Mouse (Mus musculus): ENCODE data around the gene Hmg20b. TPM values are rescaled to one million over a fixed set of nuclear protein-coding genes. Genes with fewer than 3 reads are reported as not detected.

Gene Hmg20b
- total and polyA plus RNA-seq, 3 experiments = 7.9 to 39.6 (median 18.7) TPM

DNA sequence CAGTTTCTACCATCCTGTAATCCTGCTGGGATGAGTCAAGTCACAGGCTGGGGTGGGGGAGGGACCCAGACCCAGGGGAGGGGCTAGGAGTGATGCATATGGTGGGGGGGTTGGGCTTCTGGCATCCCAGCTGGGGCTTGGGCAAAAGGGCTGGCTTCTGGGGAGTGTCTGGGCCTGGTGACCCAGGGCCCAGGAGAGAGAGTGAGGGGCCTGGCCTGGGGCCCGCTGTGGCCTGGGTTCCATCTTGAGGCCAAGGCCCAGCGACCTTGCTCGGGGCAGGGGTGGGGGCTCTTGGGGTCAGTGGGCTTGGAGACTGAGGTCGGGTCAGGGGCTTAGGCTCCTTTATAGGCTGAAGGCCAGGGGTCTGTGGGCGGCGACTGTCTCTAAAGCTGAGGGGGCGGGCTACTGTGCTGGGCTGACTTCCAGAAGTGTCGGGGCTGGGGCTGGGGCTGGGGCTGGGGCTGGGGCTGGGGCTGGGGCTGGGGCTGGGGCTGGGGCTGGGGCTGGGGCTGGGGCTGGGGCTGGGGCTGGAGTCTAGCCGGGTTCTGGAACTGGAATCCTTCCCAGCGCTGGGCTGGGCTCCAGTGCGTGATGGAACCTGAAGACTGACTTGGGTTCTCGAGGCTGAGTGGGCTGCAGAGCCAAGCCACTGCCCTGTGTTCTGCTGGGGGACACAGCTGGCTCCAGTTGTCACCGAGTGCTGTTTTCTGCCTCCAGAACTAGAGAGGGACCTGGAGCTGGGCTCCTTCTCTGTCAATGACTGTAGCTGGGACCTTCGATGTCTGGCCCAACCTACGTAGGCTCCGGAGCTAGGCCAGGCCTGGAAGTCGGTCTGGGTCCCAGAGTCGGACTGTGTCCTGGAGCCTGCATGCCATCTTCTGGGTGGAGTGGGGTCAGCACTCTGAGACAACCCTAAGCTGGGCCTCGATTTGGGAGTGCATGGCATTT is 14.6 kb downstream of the Hmg20b start:
- Histone ChIP-seq H3K4me3 (replicated peaks in 1 of 3; ENCODE audit: low read depth in 2 of 3, low read length in 2 of 3, poor library complexity in 1 of 3) (no peak overlapping the region), H3K27ac (ENCODE audit: insufficient read depth, low read depth) (no peak overlapping the region), H3K4me2 (ENCODE audit: insufficient read depth, low read depth, poor library complexity, severe bottlenecking) (no peak overlapping the region), H3K9ac (ENCODE audit: insufficient read depth, low read depth) (no peak overlapping the region), H3K4me1 (ENCODE audit: control insufficient read depth in 1 of 2, insufficient read depth in 2 of 2) (peaks cover 0 to 4% of the 10 kb centered on the region in 2 experiments; a peak in 2 of 4 replicates), H3K79me2 (replicated peaks; ENCODE audit: control insufficient read depth, extremely low read depth, insufficient read depth, poor library complexity, severe bottlenecking) (no peaks in the 10 kb centered on the region), H3K36me3 (replicated peaks in 1 of 2; ENCODE audit: control insufficient read depth in 1 of 2, insufficient read depth in 1 of 2, low read length in 1 of 2) (peaks cover 0 to 7% of the 10 kb centered on the region in 2 experiments), H3K27me3 (replicated peaks) (peaks cover 3% of the 10 kb centered on the region), H3K9me3 (replicated peaks; ENCODE audit: low read length) (no peaks in the 10 kb centered on the region)
- dilution Hi-C loops (cut with MboI; ENCODE audit: extremely low pct_ligation_motif_present, extremely low pct_unique_long_range_greater_than_20kb, low sequenced_read_pairs) = no loop called here
- in situ Hi-C loops (cut with MboI; ENCODE audit: low pct_ligation_motif_present, low pct_unique_long_range_greater_than_20kb, low sequenced_read_pairs) = no loop called here
- TF ChIP-seq IRF4 (IDR thresholded peaks at IDR 0.05; ENCODE audit: low read depth, low read length) (no peak), BHLHE40 (IDR thresholded peaks at IDR 0.05; ENCODE audit: low read depth, low read length) (no peak), CHD2 (IDR thresholded peaks at IDR 0.05; ENCODE audit: low read length) (no peak), MAFK (IDR thresholded peaks at IDR 0.05; ENCODE audit: insufficient replicate concordance, low read length) (no peak), MXI1 (IDR thresholded peaks at IDR 0.05; ENCODE audit: low read depth, low read length) (no peak)
- no peak for DNase-seq (ENCODE audit: extremely low read depth)

- Histone ChIP-seq H3K27ac (ENCODE audit: insufficient read depth, low read depth) (no peak overlapping the region), H3K9ac (ENCODE audit: insufficient read depth, low read depth) (no peak overlapping the region), H3K27me3 (replicated peaks) (peaks cover 3% of the 10 kb centered on the region), H3K4me1 (ENCODE audit: control insufficient read depth in 1 of 2, insufficient read depth in 2 of 2) (peaks cover 4 to 12% of the 10 kb centered on the region in 2 experiments), H3K79me2 (replicated peaks; ENCODE audit: control insufficient read depth, extremely low read depth, insufficient read depth, poor library complexity, severe bottlenecking) (no peaks in the 10 kb centered on the region), H3K4me3 (replicated peaks in 1 of 3; ENCODE audit: low read depth in 2 of 3, low read length in 2 of 3, poor library complexity in 1 of 3) (no peak overlapping the region), H3K9me3 (replicated peaks; ENCODE audit: low read length) (no peaks in the 10 kb centered on the region), H3K36me3 (replicated peaks in 1 of 2; ENCODE audit: control insufficient read depth in 1 of 2, insufficient read depth in 1 of 2, low read length in 1 of 2) (peaks cover 0 to 16% of the 10 kb centered on the region in 2 experiments), H3K4me2 (ENCODE audit: insufficient read depth, low read depth, poor library complexity, severe bottlenecking) (no peak overlapping the region)
- no peak for TF ChIP-seq ETS1 (conservative IDR thresholded peaks at IDR 0.05; ENCODE audit: low read depth, low read length)
- TF ChIP-seq RCOR1 (conservative IDR thresholded peaks at IDR 0.05; ENCODE audit: low read depth, low read length) = no peak
- no peak for TF ChIP-seq BHLHE40 (IDR thresholded peaks at IDR 0.05; ENCODE audit: low read depth, low read length)
- no peak for TF ChIP-seq MYC (IDR thresholded peaks at IDR 0.05; ENCODE audit: low read depth, low read length)
- no peak for TF ChIP-seq MEF2A (IDR thresholded peaks at IDR 0.05; ENCODE audit: borderline replicate concordance, low read depth, low read length)
- TF ChIP-seq TBP (conservative IDR thresholded peaks at IDR 0.05; ENCODE audit: low read depth, low read length) = no peak
- no peak for TF ChIP-seq USF1 (IDR thresholded peaks at IDR 0.05; ENCODE audit: low read depth, low read length)
- no peak for TF ChIP-seq NELFE (IDR thresholded peaks at IDR 0.05; ENCODE audit: low read depth, low read length)
- TF ChIP-seq E2F4 (IDR thresholded peaks at IDR 0.05; ENCODE audit: insufficient replicate concordance, low read depth, low read length) = no peak
- no peak for TF ChIP-seq SIN3A (IDR thresholded peaks at IDR 0.05; ENCODE audit: low read length)
- no peak for TF ChIP-seq POLR2AphosphoS2 (IDR thresholded peaks at IDR 0.05; ENCODE audit: low read depth, low read length)
- TF ChIP-seq TCF12 (IDR thresholded peaks at IDR 0.05; ENCODE audit: low read depth, low read length) = no peak
- no peak for TF ChIP-seq UBTF (IDR thresholded peaks at IDR 0.05; ENCODE audit: low read depth, low read length)
- no peak for TF ChIP-seq EP300 (IDR thresholded peaks at IDR 0.05; ENCODE audit: low read length)
- TF ChIP-seq CHD1 (IDR thresholded peaks at IDR 0.05; ENCODE audit: low read depth, low read length) = no peak
- no peak for TF ChIP-seq ZMIZ1 (IDR thresholded peaks at IDR 0.05; ENCODE audit: low read depth, low read length)
- TF ChIP-seq JUN (IDR thresholded peaks at IDR 0.05; ENCODE audit: insufficient read depth, low read depth, low read length) = no peak
- TF ChIP-seq RAD21 (IDR thresholded peaks at IDR 0.05; ENCODE audit: low read depth, low read length) = no peak
- TF ChIP-seq CHD2 (IDR thresholded peaks at IDR 0.05; ENCODE audit: low read length) = no peak
- dilution Hi-C loops (cut with MboI; ENCODE audit: extremely low pct_ligation_motif_present, extremely low pct_unique_long_range_greater_than_20kb, low sequenced_read_pairs) = no loop called here
- in situ Hi-C loops (cut with MboI; ENCODE audit: low pct_ligation_motif_present, low pct_unique_long_range_greater_than_20kb, low sequenced_read_pairs) = no loop called here
- no peak for DNase-seq (ENCODE audit: extremely low read depth)
Observed at GRCm38 (mm10) chr10:81334324-81334723, 16.0 kb downstream of the Hmg20b start.
